Mouse (Mus musculus) MEL (cell line): ENCODE measurements at regions not wholly inside any gene's neighbourhood (a gene's known extent, or its start where the extent isn't known, plus 50 kb on each side); places are given as distances from the start of the nearest gene placed in this dataset.
A peak's percentile ranks its signal among the peaks of the same experiment; 100 is the strongest.

Experiments
- DNase-seq: peaks from one replicate; pipeline ENCODE4 v3.0.0; 2011; ENCODE audit warnings: low read depth, low spot score
- H3K27ac ChIP-seq: 2 replicates; pipeline ENCODE4 v1.5.1; 2012; ENCODE audit warnings: low read depth, mild to moderate bottlenecking, control low read depth, low read length, moderate library complexity; ENCODE audit not compliant: control insufficient read depth
- H3K27me3 ChIP-seq, 2 experiments: fragments of 150-350 bp in 1 of 2; sonication (generic) in 1 of 2; 2 replicates each; pipeline ENCODE4 v1.6.1; 2012; ENCODE audit warnings: low read length in 2 of 2, mild to moderate bottlenecking in 2 of 2, improper control_type of control experiment in 1 of 2, moderate library complexity in 1 of 2; ENCODE audit not compliant: insufficient read depth in 2 of 2, control insufficient read depth in 1 of 2
- H3K36me3 ChIP-seq, 2 experiments: 2 replicates each; pipeline ENCODE4 v1.6.1; 2012 to 2014; ENCODE audit warnings: low read length in 2 of 2, improper control_type of control experiment in 1 of 2, inconsistent platforms in 1 of 2, mild to moderate bottlenecking in 1 of 2; ENCODE audit not compliant: insufficient read depth in 2 of 2, control insufficient read depth in 1 of 2
- H3K4me1 ChIP-seq, 2 experiments: fragments of 150-350 bp in 1 of 2; sonication (generic) in 1 of 2; 2 replicates each; pipeline ENCODE4 v1.6.1; 2012; ENCODE audit warnings: low read length in 2 of 2, improper control_type of control experiment in 1 of 2, mild to moderate bottlenecking in 1 of 2; ENCODE audit not compliant: insufficient read depth in 2 of 2, control insufficient read depth in 1 of 2
- H3K4me3 ChIP-seq, 2 experiments: fragments of 150-350 bp in 1 of 2; sonication (generic) in 1 of 2; 2 replicates each; pipeline ENCODE4 v1.5.1; 2012; ENCODE audit warnings: low read depth in 2 of 2, low read length in 2 of 2, mild to moderate bottlenecking in 2 of 2, moderate library complexity in 2 of 2, control low read depth in 1 of 2, improper control_type of control experiment in 1 of 2; ENCODE audit not compliant: control insufficient read depth in 1 of 2, insufficient read depth in 1 of 2
- H3K79me2 ChIP-seq: 2 replicates; pipeline ENCODE4 v1.6.1; 2012; ENCODE audit warnings: mild to moderate bottlenecking, low read length, moderate library complexity; ENCODE audit not compliant: control insufficient read depth, poor library complexity, insufficient read depth
- H3K9ac ChIP-seq: 2 replicates; pipeline ENCODE4 v1.6.1; 2012; ENCODE audit warnings: low read depth, mild to moderate bottlenecking, control low read depth, low read length, moderate library complexity; ENCODE audit not compliant: control insufficient read depth, poor library complexity, severe bottlenecking
- H3K9me3 ChIP-seq: fragments of 150-350 bp; sonication (generic); replicated peaks from 2 replicates; pipeline ENCODE4 v1.6.1; 2012; ENCODE audit warnings: mild to moderate bottlenecking, low read length, improper control_type of control experiment, moderate library complexity; ENCODE audit not compliant: insufficient read depth
- BHLHE40 ChIP-seq: IDR thresholded peaks from 2 replicates; pipeline ENCODE4 v1.6.1; 2012; ENCODE audit warnings: low read depth, mild to moderate bottlenecking, inconsistent platforms, low read length, improper control_type of control experiment, borderline replicate concordance
- CHD2 ChIP-seq: IDR thresholded peaks from 2 replicates; pipeline ENCODE4 v1.6.1; 2011; ENCODE audit warnings: low read length, improper control_type of control experiment
- CTCF ChIP-seq, 3 experiments: IDR thresholded peaks in 2 of 3; conservative IDR thresholded peaks in 1 of 3; 2 replicates each; pipeline ENCODE4 v1.5.1; 2011 to 2012; ENCODE audit warnings: low read length in 3 of 3, low read depth in 2 of 3, mild to moderate bottlenecking in 2 of 3, improper control_type of control experiment in 1 of 3, inconsistent platforms in 1 of 3, mixed read lengths in 1 of 3, moderate library complexity in 1 of 3; ENCODE audit not compliant: control insufficient read depth in 1 of 3, insufficient read depth in 1 of 3, poor library complexity in 1 of 3, severe bottlenecking in 1 of 3
- ELF1 ChIP-seq: IDR thresholded peaks from 2 replicates; pipeline ENCODE4 v1.6.1; 2014; ENCODE audit warnings: low read depth, mild to moderate bottlenecking, inconsistent platforms, low read length, improper control_type of control experiment, moderate library complexity
- EP300 ChIP-seq, 2 experiments: IDR thresholded peaks; 2 replicates each; pipeline ENCODE4 v1.6.1; 2011; ENCODE audit warnings: improper control_type of control experiment in 2 of 2, low read length in 2 of 2, low read depth in 1 of 2, mild to moderate bottlenecking in 1 of 2
- GABPA ChIP-seq: IDR thresholded peaks from 2 replicates; pipeline ENCODE4 v1.6.1; 2012; ENCODE audit warnings: low read depth, mild to moderate bottlenecking, inconsistent platforms, low read length, improper control_type of control experiment, moderate library complexity
- HCFC1 ChIP-seq: IDR thresholded peaks from 2 replicates; pipeline ENCODE4 v1.6.1; 2012; ENCODE audit warnings: low read depth, mild to moderate bottlenecking, inconsistent platforms, low read length, improper control_type of control experiment, moderate library complexity
- JUND ChIP-seq: IDR thresholded peaks from 2 replicates; pipeline ENCODE4 v1.6.1; 2011; ENCODE audit warnings: low read depth, mild to moderate bottlenecking, improper control_type of control experiment, low read length
- KAT2A ChIP-seq: conservative IDR thresholded peaks from 2 replicates; pipeline ENCODE4 v1.6.1; 2012; ENCODE audit warnings: low read depth, low read length, improper control_type of control experiment, inconsistent platforms
- MAFK ChIP-seq: IDR thresholded peaks from 2 replicates; pipeline ENCODE4 v1.6.1; 2011; ENCODE audit warnings: low read depth, mild to moderate bottlenecking, low read length, improper control_type of control experiment, borderline replicate concordance
- MAX ChIP-seq: IDR thresholded peaks from 2 replicates; pipeline ENCODE4 v1.6.1; 2011; ENCODE audit warnings: low read length, improper control_type of control experiment
- MEF2A ChIP-seq: IDR thresholded peaks from 2 replicates; pipeline ENCODE4 v1.6.1; 2014; ENCODE audit warnings: low read depth, mild to moderate bottlenecking, inconsistent platforms, low read length, improper control_type of control experiment; ENCODE audit not compliant: poor library complexity, insufficient replicate concordance, severe bottlenecking; ENCODE audit errors: extremely low read depth
- MYB ChIP-seq: IDR thresholded peaks from 2 replicates; pipeline ENCODE4 v1.6.1; 2011; ENCODE audit warnings: mild to moderate bottlenecking, low read depth, low read length, improper control_type of control experiment
- POLR2A ChIP-seq, 2 experiments: IDR thresholded peaks; 2 replicates each; pipeline ENCODE4 v1.6.1; 2011 to 2012; ENCODE audit warnings: low read length in 2 of 2, mild to moderate bottlenecking in 2 of 2, control low read depth in 1 of 2, improper control_type of control experiment in 1 of 2, low read depth in 1 of 2, moderate library complexity in 1 of 2; ENCODE audit not compliant: control insufficient read depth in 1 of 2, insufficient read depth in 1 of 2, poor library complexity in 1 of 2
- POLR2AphosphoS2 ChIP-seq: IDR thresholded peaks from 2 replicates; pipeline ENCODE4 v1.6.1; 2011; ENCODE audit warnings: low read length, improper control_type of control experiment
- POLR2AphosphoS5 ChIP-seq: IDR thresholded peaks from 2 replicates; pipeline ENCODE4 v1.6.1; 2012; ENCODE audit warnings: low read depth, borderline replicate concordance, mild to moderate bottlenecking, inconsistent platforms, low read length, moderate library complexity, mixed read lengths
- RAD21 ChIP-seq: IDR thresholded peaks from 2 replicates; pipeline ENCODE4 v1.6.1; 2011; ENCODE audit warnings: mild to moderate bottlenecking, low read depth, low read length, improper control_type of control experiment
- RCOR1 ChIP-seq: IDR thresholded peaks from 2 replicates; pipeline ENCODE4 v1.6.1; 2012; ENCODE audit warnings: low read depth, mild to moderate bottlenecking, inconsistent platforms, low read length, improper control_type of control experiment
- SIN3A ChIP-seq: IDR thresholded peaks from 2 replicates; pipeline ENCODE4 v1.6.1; 2012; ENCODE audit warnings: low read length, improper control_type of control experiment, inconsistent platforms
- SMC3 ChIP-seq: IDR thresholded peaks from 2 replicates; pipeline ENCODE4 v1.6.1; 2011; ENCODE audit warnings: low read depth, low read length, improper control_type of control experiment
- TAL1 ChIP-seq: IDR thresholded peaks from 2 replicates; pipeline ENCODE4 v1.6.1; 2012; ENCODE audit warnings: mild to moderate bottlenecking, inconsistent platforms, low read length, moderate library complexity, mixed read lengths
- TCF12 ChIP-seq: IDR thresholded peaks from 2 replicates; pipeline ENCODE4 v1.6.1; 2014; ENCODE audit warnings: low read depth, mild to moderate bottlenecking, inconsistent platforms, low read length, improper control_type of control experiment, moderate library complexity
- USF1 ChIP-seq: IDR thresholded peaks from 2 replicates; pipeline ENCODE4 v1.6.1; 2014; ENCODE audit warnings: low read depth, mild to moderate bottlenecking, inconsistent platforms, low read length, improper control_type of control experiment, moderate library complexity
- ZC3H11A ChIP-seq: IDR thresholded peaks from 2 replicates; pipeline ENCODE4 v1.6.1; 2012; ENCODE audit warnings: low read depth, mild to moderate bottlenecking, inconsistent platforms, low read length, improper control_type of control experiment
- ZNF384 ChIP-seq: IDR thresholded peaks from 2 replicates; pipeline ENCODE4 v1.6.1; 2012; ENCODE audit warnings: low read depth, mild to moderate bottlenecking, inconsistent platforms, low read length, improper control_type of control experiment

GRCm38 (mm10) chr1:69242289-69242909 lies 134.5 kb upstream of the Erbb4 start:
- TF ChIP-seq TAL1 (no peak), TCF12 (no peak), USF1 (no peak), JUND (no peak), MYB (no peak), MAX (no peak), HCFC1 (no peak), ZNF384 (no peak), ELF1 (no peak), CHD2 (no peak), RAD21 (no peak), BHLHE40 (no peak), EP300 (IDR thresholded peaks at IDR 0.05; ENCODE audit: low read depth in 1 of 2, low read length in 2 of 2) (no peak), MAFK (no peak), RCOR1 (no peak), MEF2A (no peak), KAT2A (no peak), SIN3A (no peak), POLR2AphosphoS5 (no peak)
- no peaks in the 10 kb centered on the region for H3K36me3 ChIP-seq
- H3K79me2 ChIP-seq, result no peaks in the 10 kb centered on the region
- DNase-seq, result no peak
- no peak overlapping the region for H3K4me3 ChIP-seq
- no peaks in the 10 kb centered on the region; a peak in 1 of 4 replicates for H3K4me1 ChIP-seq
- H3K27me3 ChIP-seq, result no peaks in the 10 kb centered on the region
- H3K9ac ChIP-seq, result no peak overlapping the region
- no peak overlapping the region for H3K27ac ChIP-seq
- no peaks in the 10 kb centered on the region for H3K9me3 ChIP-seq

GRCm38 (mm10) chr1:69241502-69242214 lies 133.8 kb upstream of the Erbb4 start:
- TF ChIP-seq JUND (no peak), TAL1 (no peak), MYB (no peak), ZNF384 (no peak), MAFK (no peak), CTCF (IDR thresholded peaks at IDR 0.05 in 2 of 3, conservative IDR thresholded peaks at IDR 0.05 in 1 of 3; ENCODE audit: control insufficient read depth in 1 of 3, insufficient read depth in 1 of 3, low read depth in 2 of 3, low read length in 3 of 3, poor library complexity in 1 of 3, severe bottlenecking in 1 of 3) (peak; percentile 79 to 84 (median 82)), POLR2AphosphoS2 (no peak), POLR2A (IDR thresholded peaks at IDR 0.05; ENCODE audit: control insufficient read depth in 1 of 2, insufficient read depth in 1 of 2, low read depth in 1 of 2, low read length in 2 of 2, poor library complexity in 1 of 2) (no peak), SMC3 (peak; percentile 87), RAD21 (peak; percentile 90), ELF1 (no peak), GABPA (no peak), BHLHE40 (no peak), RCOR1 (no peak), ZC3H11A (peak; percentile 85)
- Histone ChIP-seq H3K4me1 (no peaks in the 10 kb centered on the region; a peak in 1 of 4 replicates), H3K79me2 (no peaks in the 10 kb centered on the region), H3K36me3 (no peaks in the 10 kb centered on the region), H3K27me3 (no peaks in the 10 kb centered on the region), H3K4me3 (no peak overlapping the region), H3K27ac (no peak overlapping the region), H3K9me3 (no peaks in the 10 kb centered on the region), H3K9ac (no peak overlapping the region)
- peak; percentile 57 for DNase-seq
